Mouse (Mus musculus) frontal cortex, postnatal 36 days (tissue): ENCODE measurements around the gene Mapk8ip1.
A peak's percentile ranks its signal among the peaks of the same experiment; 100 is the strongest.
"Not testable (repeated sequence)": the region's sequence is repeated elsewhere in the genome, so short reads cannot be mapped to it uniquely, and the experiment has no call there.

ENCODE experiments used
- DNase-seq, 2 experiments: peaks; one replicate each; pipeline ENCODE4 v3.0.0; 2022; ENCODE audit warnings: low spot score in 2 of 2

Gene Mapk8ip1

DNA sequence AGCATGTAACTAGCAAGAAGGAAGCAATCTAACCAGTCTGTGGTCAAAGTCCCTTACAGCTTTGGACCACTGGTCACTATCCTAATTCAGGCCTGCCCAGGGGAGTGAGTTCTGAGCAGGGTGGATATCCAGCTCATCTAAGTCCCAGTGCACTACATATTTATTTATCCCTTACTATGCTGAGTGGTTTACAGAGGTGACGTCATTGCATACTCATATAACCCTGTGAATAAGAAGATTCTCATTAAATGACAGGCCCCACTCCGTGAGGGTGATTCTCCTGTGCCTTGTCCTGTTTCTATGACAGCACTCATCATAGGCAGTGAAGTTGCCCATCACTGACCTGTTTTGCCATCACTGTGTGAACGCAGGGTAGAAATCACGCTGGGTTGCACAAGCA lies 24.3 kb upstream of the Mapk8ip1 start:
- no peak for DNase-seq

DNA sequence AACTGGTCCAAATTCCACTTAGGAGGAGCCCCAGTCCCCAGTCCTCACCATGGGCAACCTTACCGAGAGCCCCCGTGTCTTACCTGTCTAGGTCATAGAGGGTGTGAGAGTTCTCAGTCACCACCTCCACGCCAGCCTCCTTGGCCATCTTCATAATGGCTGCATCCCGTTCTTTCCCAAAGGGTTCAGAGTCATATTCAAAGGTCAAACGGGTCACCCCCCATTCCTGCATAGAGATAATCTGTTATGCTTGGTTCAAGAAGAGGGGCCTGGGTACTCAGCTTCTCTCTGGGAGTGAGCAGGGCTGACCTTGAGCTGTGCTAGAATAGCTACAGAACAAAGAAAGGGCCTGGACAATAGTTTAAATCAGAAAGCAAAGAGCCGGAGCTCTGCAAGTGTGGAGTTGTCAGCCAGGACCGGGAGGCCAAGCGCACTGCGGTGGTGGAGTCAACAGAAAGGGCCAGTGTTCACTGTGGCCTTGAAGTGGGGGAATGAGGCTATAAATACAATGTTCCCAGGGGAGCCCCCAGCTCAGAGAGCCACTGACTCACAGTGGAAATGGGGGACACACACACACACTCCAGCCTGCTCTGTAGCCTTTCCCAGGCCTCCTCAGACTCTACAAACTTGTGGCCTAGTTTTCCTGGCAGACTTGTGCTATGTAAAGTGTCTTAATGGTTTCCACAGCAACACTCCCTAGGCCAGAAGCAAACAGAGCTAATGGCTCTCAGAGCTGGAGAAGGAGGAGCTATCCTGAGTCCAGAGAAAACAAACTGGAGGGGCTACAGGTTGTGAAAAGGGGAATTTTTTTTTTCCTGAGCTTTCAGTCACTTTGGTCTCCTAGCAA lies 23.6 kb upstream of the Mapk8ip1 start:
- DNase-seq, result no peak

- peak; percentile 80 to 90 for DNase-seq
Measured at GRCm38 (mm10) chr2:92423702-92424461, 22.8 kb upstream of the Mapk8ip1 start.

- DNase-seq, result no peak
Measured at GRCm38 (mm10) chr2:92423156-92423555, 22.1 kb upstream of the Mapk8ip1 start.

DNA sequence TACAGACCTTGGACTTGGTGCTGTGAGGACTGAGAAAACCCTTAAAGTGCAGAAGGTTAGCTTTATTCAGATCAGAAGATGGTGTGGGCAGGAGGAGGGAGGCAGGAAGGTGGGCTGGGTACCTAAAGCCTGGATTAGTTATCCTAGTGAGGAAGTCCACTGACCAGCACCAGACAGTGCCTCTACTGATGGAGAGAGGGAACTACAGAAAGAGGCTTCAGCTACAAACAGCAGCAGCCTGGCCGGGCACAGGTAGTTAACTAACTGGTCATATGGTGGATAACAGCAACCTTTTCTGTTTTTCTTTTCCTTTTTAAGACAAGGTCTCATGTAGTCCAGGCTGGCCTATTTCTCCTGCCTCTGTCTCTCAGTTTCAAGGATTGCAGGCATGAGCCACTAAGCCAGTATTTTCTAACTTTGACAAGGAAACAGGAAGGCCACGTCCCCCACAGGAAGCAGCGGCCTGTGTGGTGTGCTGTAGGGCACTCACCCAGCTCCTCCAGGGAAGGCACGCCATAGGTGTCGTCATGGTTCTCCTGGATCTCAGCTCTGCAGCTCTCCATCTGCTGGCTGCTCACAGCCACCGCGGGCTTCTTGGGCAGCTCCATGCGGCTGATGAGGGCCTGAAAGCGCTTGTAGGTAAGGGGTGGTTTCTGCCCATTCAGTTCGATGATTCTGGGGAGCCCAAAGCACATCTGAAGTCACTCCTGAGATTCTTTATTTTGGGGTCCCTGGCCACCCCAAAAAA lies 21.5 kb upstream of the Mapk8ip1 start:
- DNase-seq, result no peak

- no peak for DNase-seq
Measured at GRCm38 (mm10) chr2:92421723-92422387, 20.8 kb upstream of the Mapk8ip1 start.

DNA sequence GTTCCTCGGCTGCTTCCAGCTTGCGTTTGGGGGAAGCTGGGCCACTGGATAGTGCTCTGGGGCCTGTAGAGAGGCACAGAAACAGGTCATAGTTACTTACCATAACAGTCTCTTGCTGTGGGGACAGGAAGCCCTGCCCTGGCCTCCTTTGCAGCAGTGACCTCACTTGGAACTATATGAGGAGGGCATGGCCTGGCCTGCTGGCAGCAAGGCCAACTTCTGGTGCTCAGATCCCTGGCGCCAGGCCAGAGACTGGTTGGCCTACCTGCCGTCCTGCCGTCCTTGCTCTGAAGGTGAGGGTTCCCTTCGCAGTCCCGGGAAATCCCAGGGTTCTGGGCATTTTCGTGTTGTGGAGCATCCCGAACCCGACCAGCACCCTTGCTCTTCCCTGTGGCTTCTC lies 10.6 kb upstream of the Mapk8ip1 start:
- DNase-seq, result no peak

GRCm38 (mm10) chr2:92408309-92409045 lies 7.4 kb upstream of the Mapk8ip1 start:
- no peak for DNase-seq

DNA sequence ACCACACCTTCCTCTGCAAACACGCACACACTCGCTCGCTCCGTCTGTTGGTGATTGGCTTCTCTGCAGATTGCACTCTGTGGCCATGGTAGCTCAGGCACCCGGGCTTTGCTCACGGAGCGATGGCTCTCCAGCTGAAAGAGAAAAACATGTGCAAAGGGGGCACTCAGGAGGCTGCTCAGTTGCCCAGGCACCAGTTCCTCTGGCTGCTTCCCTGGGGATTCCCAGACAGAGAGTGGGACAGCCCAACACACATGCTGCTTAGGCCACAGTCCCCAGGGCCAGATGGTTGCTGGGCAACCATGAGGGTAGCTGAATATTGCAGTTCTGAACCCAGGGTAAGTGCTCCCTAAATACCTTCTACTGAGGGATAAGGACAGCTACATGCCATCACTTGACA lies 4.6 kb upstream of the Mapk8ip1 start:
- DNase-seq, result no peak

DNA sequence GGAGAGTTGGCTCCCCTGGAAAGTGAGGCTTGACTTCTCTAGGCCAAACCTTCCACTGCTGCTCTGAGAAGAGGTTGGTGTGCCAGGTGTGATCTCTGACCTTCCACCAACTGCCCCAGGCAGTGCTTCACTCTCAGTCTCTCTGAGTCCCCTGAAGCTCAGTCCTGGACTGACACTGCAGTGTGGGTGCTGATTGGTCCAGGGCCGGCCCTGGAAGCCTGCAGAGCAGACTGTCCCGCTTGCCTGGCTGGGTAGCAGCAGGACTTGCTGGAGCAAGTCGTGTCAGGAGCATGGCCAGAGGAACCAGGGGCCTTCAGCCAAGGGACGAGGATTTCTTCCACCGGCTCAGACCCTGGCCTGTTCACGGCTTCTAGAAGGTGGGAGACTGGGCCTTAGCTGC lies 3.7 kb upstream of the Mapk8ip1 start:
- DNase-seq, result no peak

- no peak for DNase-seq
Measured at GRCm38 (mm10) chr2:92403776-92404319, 2.8 kb upstream of the Mapk8ip1 start.

DNA sequence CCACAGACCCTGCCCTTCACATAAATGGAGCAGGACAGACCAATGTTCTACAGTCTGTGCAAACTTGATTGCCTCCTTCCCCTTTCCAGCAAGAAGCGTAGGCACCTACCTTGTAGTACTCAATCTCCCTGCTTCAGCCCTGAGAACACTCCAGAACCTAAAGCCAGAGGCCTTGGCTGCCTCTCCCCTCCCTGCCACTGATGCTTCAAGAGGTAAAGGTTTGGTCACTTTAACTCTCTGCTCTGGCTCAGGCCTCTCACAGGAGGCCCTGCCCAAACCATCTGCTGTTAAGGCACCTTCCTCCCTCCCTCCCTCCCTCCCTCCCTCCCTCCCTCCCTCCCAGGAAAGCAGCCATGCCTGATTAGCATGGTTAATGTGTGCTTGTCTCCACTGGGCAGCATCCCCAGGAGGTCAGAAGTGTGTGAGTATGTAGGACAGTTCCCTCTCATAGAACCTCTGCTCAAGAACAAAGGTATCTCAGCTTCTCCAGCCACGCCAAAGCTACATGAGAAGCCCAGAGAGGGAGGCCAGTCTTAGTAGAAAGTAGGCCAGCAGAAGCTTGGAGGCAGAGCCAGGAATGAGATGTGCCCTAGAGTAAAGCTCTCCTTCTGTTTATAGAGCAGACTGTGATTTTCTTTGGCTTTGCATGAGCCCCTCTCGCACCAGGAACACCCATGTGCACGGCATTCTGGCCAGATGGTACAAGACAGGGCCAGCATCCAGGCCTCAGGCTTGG lies 1.7 kb upstream of the Mapk8ip1 start:
- no peak for DNase-seq

DNA sequence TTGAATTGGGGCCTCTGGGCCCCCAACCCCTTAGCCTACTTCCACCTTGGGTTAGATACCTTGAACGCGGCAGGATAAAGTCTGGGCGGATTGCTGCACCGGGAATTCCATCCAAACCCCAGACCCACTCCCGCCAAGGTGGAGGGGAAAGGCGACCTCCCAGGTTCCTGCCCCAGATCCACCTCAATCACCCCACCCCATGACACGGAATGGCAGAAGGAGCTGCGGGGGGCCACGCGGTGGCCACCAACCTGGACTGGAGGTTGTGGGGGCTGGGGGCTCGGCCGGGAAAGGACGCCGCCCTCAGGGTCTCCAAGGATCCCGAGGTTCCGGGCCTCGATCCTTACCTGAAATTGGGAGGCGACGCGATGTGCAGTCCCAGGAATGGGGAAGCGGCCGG lies 381 bp downstream of the Mapk8ip1 start:
- DNase-seq, result no peak

DNA sequence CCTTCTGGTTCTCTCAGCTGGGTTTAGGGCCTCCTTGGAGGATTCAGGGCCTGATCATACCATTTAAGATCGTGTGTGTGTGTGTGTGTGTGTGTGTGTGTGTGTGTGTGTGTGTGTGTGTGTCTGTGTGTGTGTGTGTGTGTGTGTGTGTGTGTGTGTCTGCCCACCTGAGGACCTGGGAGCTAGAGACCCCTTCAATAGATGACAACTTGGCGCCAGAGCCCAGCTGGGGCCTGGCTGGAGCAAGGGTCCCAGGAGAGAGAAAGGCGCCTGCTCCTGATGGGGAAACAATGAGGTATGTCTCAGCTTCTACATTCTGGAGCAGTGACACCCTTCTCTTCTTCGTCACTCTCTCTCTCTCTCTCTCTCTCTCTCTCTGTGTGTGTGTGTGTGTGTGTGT lies 1.2 kb downstream of the Mapk8ip1 start:
- DNase-seq, result not testable (repeated sequence)

DNA sequence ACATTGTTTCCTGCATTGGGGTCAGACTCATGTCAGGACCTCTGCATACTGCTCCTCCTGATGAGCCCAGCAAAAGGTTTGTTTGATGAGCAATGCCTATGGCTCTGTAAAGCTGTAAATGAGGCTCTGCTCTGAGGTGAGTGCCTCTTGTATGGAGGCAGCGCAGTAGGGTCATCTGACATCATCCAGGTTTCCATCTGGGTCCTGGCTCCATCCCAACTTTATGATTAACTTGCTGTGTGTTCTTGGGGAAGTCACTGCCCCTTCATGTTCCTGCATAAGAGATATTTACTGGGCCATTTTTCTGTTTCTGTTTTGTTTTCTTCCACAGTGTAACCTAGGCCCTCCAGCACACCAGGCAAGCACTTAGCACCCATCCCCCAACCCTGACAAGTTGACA lies 3.6 kb downstream of the Mapk8ip1 start:
- no peak for DNase-seq

- DNase-seq, result no peak
Measured at GRCm38 (mm10) chr2:92395535-92395934, 5.5 kb downstream of the Mapk8ip1 start.

DNA sequence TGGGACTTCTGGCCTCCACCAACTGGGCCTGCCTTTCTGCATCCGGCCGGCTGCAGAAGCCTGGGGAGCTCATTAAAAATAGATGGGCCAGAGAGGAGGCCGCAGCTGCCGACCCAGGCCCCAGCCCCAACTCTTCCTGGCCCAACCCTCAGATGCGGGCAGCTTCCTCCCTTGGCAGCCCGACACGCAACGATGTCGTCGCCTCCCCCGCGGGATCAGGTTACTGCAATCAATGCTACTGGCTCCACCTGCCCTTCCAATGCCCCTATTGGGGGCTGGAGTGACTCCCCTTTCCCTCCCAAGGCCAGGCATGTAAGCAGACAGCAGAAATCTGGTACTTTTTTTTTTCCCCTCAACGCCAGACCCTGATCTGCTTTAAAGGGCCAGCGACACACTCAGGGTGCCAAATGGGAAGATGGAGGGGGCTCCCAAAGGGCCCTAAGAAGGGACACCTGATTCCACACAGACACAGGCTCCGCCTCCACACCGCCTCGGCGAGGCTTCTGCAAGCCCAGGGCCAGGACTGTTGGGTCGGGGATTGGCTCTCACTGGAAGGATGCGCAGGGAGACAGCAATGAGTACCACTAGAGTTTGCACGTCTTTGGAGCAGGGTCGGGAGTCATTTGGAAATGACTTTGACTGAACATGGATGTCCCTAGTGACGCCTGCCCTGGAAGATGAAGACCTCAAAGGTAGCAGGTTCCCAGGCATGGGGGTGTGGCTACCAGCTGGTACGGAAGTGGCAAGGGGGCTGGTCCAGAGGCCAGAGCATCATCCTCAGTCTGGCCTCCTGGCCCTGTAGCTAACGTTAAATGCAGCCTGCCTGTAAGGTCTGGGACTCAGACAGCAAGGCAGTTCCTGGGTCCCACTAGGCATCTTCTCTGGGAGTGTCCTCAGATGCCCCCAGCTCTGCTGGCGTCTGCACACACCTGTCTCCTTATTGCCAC lies 8.5 kb downstream of the Mapk8ip1 start:
- no peak for DNase-seq

DNA sequence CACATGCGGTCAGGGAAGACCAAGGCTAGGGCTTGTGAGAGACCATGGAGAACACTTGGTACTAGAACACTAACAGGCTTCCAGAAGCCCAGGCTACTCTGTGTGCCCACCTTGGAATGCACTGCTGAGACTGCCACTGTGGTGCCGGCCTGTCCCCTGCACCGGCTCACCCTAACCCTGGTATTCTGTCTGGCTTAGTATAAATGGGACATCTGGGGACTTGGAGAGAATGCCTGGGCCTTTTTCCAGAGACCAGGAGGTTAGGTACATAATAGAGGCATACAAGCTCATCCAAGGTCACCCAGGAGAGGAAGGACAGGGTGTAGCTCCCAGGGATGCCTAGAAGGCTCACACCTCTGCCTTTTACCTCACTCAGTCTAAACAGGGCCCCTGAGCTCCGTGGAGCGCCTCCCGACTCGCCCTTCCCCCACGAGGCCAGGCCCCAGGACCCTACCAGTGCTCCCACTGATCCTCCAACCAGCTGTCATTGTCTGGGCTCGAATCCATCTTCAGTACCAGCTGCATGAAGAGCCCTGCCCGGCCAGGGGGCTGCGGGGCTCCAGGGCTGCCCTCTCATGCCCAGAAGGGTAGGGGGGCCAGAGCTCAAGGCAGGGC lies 9.3 kb downstream of the Mapk8ip1 start:
- DNase-seq, result no peak

GRCm38 (mm10) chr2:92391116-92391515 lies 9.9 kb downstream of the Mapk8ip1 start:
- DNase-seq, result peak; percentile 49 to 67
